Mouse (Mus musculus) layer of hippocampus, adult 9-10 months (tissue): Measurements from ENCODE around the gene Gm20388.

Experiments used
- DNase-seq: peaks from one replicate; pipeline ENCODE4 v3.0.0; 2022; ENCODE audit warnings: low spot score

Gm20388 gene

DNA sequence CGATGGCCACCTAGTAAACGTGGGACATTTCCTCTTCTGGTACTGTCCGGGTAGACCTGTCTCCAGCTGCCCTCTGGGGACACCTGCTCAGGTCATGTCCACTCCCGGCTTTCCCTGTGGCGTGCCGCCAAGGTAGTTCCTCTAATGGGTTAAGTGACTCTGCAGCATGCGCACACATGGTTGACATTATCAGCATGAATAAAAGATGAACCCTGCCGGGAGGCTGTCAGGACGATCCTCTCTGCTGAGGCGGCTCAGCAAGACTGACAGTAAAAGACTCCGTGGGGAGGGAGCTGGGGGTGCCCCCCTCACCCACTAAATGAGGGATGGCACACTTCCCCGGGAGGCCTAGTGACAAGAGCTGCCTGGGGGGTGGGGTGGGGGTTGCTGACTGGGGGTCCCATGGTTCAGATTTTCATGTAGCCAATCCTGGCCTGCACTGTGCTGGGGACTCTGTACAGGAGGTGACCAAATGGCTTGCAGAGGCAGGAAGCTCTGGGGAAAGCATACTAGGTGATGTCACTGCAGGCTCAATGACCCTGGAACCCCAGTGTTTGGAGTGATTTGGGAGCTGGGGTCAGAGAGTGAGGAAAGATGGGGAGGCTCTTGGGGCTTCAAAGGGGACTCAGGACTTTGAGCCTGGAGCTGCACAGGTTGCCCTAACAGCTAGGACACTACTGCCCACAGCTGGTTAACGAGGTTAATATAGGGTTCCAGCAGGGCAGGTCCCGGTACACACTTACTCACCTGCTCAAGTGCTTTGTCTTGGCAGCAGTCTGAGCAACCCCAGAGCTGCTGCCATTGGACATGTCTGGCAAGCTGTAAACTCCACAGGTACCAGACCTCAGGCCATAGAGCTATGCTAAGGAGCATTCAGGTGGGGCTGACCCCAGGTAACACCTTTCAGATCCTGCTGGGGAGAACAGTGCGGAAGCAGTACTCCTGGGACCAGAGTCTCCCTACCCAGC, 487.1 kb downstream of the Gm20388 start:
- no peak for DNase-seq

DNA sequence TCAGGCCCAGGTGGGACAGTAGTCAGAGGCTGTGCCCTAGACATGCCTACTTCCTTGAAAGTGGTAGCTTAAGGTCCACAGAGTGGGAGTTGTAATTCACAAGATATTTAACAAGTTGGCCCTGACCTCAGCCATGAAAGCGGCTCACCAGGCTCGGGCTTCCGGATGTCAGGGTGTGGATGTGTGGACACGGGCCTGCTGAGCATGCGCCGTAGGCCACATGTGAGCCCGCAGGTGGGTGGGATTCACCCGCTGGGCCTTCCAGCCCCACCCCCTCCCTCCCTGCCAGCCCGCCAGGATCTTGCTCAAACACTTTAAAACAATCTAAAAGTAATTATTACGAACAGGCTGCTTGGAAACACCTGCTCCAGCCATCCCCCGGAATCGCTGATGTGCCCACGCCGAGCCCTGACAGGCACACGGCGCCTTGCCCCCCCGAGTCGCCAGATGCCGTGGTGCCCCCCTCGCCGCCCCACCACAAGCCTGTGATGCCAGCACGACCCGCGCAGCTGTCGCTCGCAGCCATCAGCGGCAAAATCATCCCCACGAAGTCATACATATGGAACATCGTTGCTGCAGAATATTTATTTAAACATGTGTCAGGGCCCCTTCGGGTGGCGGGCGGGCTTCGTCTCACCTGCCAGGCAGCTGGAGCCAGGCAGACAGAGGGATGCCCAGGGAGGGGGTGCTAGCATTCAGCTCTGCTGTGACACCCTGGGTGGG, 488.7 kb downstream of the Gm20388 start:
- no peak for DNase-seq

DNA sequence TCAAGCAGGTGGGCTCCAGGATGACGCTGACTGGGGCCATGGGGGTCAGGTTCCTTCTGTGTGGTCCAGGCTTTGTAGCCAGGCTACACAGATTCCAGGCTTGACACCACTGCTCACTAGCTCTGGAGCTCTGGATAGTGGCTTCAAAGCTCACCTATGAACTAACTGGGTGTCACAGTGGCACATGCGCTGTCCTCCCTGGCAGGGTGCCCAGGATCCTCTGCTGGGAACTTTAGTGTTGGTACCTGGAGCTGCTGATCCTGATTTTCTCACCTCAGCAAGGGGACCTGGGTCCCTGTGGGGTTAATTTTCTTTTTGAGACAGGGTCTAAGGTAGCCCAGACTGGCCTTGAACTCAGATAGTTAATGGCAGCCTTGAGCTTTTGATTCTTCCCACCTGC, 490.6 kb downstream of the Gm20388 start:
- no peak for DNase-seq

DNA sequence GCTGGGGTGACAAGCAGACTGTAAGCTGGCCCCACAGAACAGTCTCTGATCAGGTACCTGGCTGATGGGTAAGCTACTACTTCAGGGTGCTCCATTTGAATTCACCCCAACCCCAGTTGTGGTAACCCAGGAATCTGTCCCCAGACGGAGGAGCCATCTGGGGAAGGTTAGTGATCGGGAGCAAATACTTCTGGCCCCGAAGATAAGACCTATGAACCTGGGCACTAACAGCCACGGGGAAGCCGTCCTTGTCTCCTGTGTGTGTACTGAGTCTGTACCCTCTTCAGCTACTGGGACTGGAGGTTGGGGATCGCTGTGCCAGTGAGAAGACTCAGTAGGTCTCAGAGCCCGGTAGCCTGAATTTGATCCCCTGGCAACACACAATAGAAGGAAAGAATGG, 491.1 kb downstream of the Gm20388 start:
- no peak for DNase-seq

DNA sequence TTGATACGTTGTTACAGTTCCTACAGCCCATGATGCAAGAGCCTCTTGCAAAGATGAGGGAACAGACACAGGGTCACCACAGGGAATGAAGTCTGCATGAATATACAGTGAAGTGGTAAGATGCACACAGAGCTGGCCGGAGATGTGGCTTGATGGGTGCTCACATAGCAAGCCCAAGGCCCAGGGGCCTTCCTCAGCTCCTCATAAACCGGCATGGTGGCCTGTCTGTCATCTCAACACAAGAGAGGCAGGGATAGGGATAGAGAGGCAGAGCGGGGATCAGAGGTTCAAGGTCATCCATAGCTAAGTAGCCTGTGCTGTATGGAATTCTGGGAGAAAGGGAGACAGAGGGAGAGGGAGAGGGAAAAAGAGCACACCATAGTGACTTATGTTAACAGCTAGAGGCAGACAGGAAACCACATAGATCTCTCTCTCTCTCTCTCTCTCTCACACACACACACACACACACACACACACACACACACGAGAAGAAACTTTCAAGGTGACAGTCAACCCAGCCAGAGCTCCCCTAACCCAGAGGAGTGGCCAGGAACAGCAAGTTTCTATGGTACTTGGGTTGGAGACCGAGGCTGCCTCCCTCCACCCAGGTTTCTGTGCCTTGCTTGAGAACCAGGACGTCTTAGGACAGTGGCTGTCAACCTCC, 493.1 kb downstream of the Gm20388 start:
- no peak for DNase-seq

DNA sequence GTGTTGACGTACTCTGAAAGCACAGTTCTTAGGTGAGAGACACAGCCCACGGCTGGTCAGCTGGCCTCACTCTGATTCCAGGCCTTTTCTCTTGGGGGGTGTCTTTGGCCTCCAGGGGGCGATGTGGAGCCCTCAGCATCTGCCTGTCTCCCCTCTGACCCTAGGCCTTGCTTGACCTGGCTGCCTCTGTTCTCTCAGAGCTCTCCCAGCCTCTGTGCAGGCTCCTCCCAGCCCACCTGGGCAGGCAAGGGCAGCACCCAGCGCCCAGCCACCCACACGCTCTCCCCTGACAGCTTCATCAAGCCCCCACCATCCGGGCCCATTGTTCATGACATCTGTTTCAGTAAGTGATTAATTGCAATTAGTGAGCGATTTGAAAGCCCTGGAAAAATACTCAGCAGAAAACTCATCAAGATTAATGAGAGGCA, 494.0 kb downstream of the Gm20388 start:
- no peak for DNase-seq

DNA sequence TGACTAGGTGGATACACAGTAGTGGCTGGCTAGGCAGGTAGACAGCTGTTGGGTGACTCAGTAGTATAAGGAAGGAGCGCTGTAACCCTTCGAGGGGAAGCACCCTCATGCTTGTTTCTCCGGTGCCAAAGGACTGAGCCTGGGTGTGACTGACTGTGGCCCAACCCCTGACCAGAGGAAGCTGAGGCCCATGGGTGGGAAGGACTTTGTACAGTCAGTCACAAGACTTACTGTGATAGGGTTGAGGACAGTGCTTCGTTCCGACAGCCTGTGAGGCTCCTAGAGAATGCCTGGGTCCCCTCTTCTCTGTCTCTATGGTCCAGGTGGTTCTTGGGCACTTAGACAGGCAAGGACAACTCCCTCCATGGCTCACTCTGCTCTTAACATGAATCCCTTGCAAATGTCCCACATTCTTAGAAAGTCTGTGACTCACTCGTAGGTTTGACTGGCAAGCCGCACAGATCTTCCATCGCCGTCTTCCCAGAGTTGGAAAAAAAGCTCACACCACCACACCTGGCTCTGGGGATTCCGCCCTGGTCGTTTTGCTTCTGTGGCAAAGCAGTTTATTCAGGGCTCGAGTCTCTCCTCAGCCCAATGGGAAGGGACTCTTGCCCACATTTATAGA, 495.5 kb downstream of the Gm20388 start:
- no peak for DNase-seq

DNA sequence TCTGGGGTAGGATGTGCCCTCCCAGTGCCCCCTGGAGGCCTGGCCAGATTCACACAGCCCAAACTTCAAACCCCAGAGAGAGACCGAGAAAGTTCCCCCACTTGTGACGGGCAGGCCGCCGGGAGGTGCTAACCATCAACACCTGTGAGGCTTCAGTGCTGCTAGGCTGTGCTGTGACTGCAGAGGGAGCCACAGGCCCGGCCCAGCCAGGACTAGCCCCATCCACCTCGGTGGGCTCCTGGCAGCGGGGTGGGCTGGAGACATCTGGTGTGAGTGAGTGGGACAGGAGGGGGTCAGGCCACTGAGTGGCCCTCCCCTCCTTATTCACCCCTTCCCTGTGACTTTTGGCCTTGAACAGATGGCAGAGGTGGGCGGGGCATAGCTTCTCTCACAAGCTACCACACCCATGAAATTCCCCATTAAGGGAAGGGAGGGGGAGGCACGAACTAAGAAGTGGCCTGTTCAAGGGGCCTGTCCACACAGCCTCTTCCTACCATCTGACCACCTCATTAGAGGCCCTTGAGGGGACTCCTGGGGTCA, 497.1 kb downstream of the Gm20388 start:
- DNase-seq = no peak

DNA sequence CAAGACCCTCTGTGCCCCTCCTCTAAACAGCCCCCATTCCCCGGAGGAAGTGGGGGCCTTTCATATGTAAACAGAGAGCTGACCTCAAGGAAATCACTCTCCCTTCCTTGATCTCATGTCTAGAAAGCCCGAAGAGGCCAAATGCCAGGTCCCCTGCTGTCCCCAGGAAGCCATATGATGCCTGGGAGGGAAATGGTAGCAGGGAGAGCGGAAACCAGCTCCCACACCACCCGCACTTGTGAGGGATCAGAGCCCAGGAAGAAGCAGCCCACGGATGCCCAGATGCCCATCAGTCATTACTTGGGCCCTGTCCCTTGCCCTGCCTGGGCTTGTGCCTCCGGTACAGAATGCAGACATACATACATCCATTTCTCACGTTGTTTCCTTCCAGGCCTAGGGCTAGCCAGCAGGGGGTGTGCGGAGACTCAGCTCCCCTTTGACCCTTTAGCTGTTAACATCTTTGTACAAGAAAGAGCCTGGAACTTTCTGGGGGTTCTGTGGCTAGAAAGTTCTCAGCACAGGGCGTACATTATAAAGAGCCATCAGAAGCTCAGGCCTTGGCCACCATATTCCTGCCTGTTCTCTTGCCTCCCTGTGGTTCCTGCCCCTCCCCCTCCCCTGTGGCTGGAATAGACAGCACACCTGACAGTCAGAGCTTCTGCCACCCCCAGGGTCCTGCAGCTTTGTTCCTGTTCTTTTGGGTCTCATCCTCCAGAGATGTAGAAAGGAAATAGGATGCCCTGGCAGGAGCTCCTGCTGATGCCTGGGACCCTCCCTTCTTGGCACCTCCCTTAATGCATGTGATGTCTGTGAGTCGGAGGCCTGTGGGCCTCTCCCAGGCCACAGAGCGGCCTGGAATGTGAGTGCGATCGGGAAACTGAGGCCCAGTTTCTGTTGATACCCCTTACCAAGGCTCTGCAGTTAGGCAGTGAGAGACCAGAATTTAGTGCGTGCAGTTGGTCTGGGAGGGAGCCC, 497.9 kb downstream of the Gm20388 start:
- no peak for DNase-seq

DNA sequence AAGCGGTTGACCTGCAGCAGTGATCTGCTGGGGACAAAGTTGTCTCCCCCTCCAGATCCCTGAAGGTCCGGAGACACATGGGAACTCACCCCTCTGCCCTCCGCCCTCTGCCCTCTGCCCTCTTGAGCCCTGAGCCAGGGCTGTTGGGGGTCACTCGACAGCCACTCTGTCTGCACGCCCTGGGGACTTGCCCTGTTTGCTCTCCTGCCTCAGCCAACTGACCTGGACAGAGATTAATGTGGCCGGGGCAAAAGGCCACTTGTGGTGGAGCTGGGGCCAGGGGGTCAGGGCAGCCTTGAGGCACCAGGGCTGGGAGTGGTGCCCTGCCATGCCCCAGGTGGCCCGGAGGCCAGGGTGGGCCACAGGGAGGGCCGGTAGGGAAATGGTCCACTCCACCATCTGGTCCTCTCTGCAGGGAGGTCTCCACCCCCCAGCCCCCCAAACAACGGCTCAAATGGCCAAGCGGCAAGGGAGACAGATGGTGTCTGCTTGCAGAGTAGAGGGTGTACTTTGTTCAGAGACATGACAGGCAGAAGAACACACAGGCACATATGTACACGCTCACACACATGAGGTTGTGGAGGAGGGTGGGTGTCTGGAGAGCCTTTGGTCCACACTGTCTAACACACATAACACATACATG, 498.9 kb downstream of the Gm20388 start:
- DNase-seq = no peak

DNA sequence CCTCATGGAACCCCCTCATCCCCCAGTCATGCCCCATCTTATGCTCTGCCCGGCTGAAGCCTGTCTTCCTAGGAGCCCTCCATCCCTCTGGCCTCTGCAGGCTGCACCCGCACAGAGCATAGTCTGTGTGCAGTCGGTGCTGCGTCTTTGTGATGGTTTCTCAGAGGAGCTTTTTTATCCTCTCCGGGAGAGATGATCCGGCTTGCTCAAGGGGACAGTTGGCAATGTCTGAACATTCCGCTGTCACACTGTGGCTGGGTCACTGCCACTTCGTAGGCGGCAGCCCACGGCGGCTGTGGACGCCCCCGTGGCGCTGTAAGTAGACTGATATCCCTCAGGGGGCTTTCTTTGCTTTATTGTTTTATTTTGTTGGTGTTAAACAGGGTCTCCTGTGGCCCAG, 500.4 kb downstream of the Gm20388 start:
- DNase-seq = no peak

DNA sequence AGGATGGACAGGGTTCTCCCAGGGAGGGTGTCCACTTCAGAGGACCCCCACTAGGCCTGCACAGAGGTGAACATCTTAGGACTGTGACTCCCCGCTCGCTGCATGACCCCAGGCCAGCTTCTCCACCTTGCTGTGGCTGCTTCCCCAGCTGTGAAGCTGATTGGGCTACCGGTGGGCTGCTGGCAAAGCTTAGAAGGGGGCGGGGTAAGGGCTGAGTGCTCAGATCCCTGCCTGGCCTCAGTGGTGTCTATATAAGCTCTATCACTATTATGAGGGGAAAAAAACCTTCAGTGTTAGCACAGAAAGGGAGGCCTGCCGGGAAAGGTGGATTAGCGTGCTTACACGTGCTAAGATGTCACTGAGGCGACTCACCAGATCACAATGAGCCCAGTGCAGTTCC, 501.2 kb downstream of the Gm20388 start:
- no peak for DNase-seq

DNA sequence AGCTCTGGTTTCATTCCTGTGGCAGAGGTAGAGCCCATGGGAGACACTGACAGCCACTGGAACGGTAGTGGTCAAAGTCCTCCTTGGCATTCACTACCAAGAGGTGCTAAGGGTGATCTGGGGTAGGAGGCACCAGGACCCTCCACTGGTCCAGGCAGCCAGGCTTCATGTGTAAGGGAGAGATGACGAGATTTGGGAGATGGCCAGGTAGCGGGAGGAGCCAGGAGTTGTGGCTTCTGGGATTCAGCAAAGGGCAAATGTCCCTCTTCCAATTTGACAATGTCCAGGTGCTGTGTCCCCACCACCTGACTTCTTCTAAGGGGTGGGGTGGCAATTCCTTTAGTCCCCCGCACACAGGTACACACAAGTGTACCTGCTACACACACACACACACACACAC, 501.7 kb downstream of the Gm20388 start:
- DNase-seq = no peak

DNA sequence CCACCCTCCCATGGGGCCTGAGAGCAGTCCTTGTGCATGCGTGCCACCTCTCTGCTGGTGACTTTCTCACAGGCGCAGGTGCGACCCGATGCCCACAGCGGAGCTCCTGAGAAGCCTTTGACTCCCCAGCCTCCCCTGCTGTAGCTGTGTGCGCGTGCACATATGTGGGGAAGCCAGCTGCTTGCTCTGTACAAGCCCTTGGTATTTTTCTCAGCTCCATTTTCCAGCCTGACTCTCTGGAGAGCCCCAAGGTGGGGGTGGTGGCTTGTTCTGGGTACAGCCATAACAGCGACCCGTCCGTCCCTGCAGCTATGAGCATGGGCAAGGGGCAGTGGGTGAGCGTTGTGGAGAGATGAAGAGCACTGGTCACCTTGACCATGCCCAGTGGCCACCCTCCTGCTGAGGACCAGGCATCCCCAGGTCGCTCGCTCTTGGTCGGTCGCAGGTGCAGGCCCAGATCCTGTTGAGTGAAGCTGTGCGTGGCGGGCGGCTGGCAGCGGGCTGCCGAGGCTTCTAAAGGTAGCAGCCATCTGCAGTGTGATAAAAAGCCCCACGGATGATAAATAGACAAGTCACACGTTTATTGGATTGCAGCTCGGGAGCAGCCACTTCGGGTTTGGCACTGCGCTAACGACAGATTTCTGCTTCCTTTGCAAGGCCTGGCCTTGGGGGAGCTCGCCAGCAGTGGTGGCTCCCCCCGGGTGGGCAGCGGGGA, 502.4 kb downstream of the Gm20388 start:
- peak; percentile 33 for DNase-seq

DNA sequence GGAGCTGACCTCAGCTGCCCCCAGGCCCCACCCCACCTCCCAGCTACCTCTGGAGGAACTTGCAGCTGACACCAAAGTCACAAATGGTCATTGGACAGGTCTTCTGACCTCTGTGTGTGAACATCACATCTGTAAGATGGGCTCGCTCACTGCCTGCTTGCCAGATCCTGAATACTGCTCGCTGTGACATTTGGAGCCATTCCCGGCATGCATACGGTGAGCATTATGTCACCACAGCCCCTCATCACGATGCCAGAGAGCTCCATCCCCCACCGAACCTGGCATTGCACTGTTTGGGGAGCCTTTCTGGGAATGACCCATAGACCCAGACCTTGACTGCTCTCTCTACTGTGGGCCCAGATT, 503.0 kb downstream of the Gm20388 start:
- DNase-seq = no peak

DNA sequence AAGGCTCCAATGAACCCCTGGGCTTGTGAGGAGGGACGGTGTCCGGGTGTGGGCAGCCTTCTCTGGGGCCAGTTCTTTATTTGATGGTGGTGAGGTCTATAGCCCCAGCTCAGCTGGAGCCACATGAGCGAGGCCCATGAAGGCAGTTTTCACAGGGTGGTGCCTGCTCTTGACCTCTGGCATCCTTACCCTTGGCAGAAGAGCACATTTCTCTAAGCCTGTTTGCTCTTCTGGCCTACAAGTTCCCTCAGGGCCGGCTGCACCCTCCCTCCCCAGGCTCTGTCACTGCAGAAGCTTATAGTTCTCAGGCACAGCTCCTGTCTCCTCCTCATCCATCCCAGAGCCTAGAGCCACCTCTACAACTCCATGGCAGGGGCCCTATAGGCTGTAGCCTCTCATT, 503.6 kb downstream of the Gm20388 start:
- no peak for DNase-seq

DNA sequence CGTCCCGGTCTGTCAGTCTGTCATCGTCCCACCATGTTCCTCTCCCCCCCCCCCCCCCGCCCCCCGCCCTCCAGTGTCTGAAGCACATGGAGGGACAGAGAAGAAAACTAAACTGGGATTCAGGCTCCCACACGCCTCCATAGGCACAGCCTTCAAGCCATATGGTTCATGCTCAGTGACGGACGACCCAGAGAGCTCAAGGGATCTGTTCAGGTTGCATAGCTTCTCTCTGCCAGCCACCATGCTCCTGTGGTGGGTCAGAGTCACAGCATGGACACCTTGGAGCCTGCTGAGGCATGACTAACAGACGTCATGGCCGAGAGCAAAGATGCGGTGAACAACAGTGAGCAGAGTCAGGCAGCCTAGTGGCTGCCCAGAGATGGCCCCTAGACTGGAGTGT, 504.8 kb downstream of the Gm20388 start:
- DNase-seq = no peak

DNA sequence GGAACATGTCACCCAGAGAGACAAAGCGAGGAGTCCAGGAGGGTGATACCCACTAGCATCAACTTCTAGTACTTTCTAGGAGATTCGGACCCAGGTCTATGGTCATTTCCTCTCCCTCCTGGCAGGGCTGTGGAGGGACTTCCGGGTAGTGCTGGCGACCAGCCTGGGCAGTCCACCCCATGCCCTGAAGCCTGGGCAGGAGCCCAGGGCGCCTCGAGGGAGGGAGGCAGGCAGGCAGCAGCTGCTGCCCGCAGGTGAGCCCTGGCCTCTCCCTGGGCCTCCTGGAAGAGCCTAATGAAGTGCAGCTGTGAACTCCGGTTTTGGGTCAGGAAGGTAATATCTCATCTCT, 505.5 kb downstream of the Gm20388 start:
- DNase-seq = no peak

DNA sequence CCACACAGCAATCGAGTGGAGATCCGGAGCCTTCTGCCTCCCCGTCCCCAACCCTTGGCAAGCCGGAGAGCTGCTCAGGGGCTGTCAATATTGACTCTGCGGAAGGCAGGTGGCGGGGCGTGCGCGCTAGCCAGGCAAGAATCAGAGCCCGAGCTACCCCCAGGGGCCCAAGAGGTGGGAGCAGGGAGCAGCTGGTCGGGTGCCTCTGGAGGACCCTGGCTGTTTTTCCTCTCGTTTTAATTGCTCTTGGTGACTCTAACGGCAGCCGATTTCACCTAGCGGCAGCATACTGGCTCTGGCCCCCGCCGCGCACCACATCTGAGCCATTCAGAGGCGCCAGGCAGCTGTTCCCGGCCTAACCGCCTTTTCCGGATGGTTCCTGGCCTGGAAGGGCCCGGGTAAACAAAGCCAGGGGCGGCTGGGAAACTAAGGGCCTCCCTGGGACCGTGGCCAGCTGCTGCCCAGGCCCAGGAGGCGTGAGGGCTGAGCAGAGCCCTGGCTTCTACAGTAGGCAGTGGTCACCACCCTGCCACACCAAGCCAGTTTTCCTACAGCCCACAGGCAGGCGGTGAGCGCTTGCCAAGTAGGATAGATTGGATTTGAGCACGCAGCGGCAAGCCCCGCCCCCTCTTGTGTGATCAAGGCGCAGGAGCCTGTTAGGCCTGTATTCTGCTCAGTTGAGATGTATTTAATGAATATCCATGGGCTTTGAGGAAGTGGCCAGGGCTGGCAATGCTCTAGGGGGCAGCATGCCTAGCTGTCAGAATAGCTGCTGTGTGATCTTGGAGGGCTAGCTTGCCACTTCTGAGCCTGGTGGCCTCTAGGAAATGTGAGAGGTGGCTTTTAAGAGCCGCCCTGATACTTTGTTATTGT, 506.1 kb downstream of the Gm20388 start:
- peak; percentile 33 for DNase-seq
